Mouse (Mus musculus) right cerebral cortex, adult 18-20 months (tissue): ENCODE measurements around the gene Bicc1.

Experiments
- DNase-seq: peaks from one replicate; pipeline ENCODE4 v3.0.0; 2022; ENCODE audit warnings: mixed read lengths

Bicc1 gene

GRCm38 (mm10) chr10:70936008-70936407 lies 223.5 kb downstream of the Bicc1 start:
- no peak for DNase-seq

- no peak for DNase-seq
Measured at GRCm38 (mm10) chr10:70926126-70926525, 233.4 kb downstream of the Bicc1 start.

- DNase-seq = no peak
Measured at GRCm38 (mm10) chr10:70924348-70924747, 235.2 kb downstream of the Bicc1 start.

- no peak for DNase-seq
Measured at GRCm38 (mm10) chr10:70923936-70924335, 235.6 kb downstream of the Bicc1 start.

GRCm38 (mm10) chr10:70921481-70921880 lies 238.0 kb downstream of the Bicc1 start:
- DNase-seq = no peak

- no peak for DNase-seq
Measured at GRCm38 (mm10) chr10:70919851-70920250, 239.6 kb downstream of the Bicc1 start.

- DNase-seq = peak; percentile 12
Measured at GRCm38 (mm10) chr10:70919031-70919663, 240.4 kb downstream of the Bicc1 start.

- DNase-seq = no peak
Measured at GRCm38 (mm10) chr10:70916697-70917096, 242.8 kb downstream of the Bicc1 start.

- no peak for DNase-seq
Measured at GRCm38 (mm10) chr10:70915096-70915495, 244.4 kb downstream of the Bicc1 start.

- no peak for DNase-seq
Measured at GRCm38 (mm10) chr10:70903936-70904335, 255.6 kb downstream of the Bicc1 start.

GRCm38 (mm10) chr10:70902751-70903485 lies 256.6 kb downstream of the Bicc1 start:
- DNase-seq = no peak

GRCm38 (mm10) chr10:70901193-70901875 lies 258.2 kb downstream of the Bicc1 start:
- peak; percentile 35 for DNase-seq

GRCm38 (mm10) chr10:70895891-70896290 lies 263.6 kb downstream of the Bicc1 start:
- DNase-seq = no peak

- no peak for DNase-seq
Measured at GRCm38 (mm10) chr10:70878046-70878445, 281.5 kb downstream of the Bicc1 start.

GRCm38 (mm10) chr10:70877631-70878030 lies 281.9 kb downstream of the Bicc1 start:
- DNase-seq = no peak

- DNase-seq = no peak
Measured at GRCm38 (mm10) chr10:70876522-70876921, 283.0 kb downstream of the Bicc1 start.

GRCm38 (mm10) chr10:70876119-70876518 lies 283.4 kb downstream of the Bicc1 start:
- DNase-seq = no peak

- peak; percentile 39 for DNase-seq
Measured at GRCm38 (mm10) chr10:70874994-70875538, 284.4 kb downstream of the Bicc1 start.
